Mouse (Mus musculus): ENCODE measurements around the gene Fcrl5. TPM values are rescaled to one million over a fixed set of nuclear protein-coding genes. Genes with fewer than 3 reads are reported as not detected.

Gene Fcrl5
- total and polyA plus RNA-seq, 3 experiments, result 3.8 to 19.2 (median 16.9) TPM

DNA sequence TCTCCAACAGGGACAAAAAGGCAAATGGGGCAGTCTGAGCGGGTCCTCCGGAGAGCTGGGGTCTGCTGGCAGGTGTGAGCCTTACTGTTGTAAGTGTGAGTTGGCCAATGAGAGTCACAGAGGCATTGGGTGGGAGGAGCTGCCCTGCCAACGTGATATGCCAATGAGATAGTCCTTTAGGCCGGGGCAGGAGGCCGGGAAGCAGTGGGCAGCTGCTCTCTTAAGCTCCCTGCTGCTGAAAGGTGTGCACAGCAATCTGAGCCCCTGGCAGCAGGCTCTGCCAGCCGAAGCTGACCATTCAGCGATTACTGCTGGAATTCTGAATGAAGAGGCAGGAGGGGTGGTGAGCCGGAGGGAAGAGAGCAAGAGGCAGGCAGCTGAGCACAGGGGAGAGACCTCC lies 105.1 kb downstream of the Fcrl5 start:
- in situ Hi-C loops (cut with MboI; ENCODE audit: low pct_ligation_motif_present, low pct_unique_long_range_greater_than_20kb, low sequenced_read_pairs) (no loop called here), dilution Hi-C loops (cut with MboI; ENCODE audit: extremely low pct_ligation_motif_present, extremely low pct_unique_long_range_greater_than_20kb, low sequenced_read_pairs) (no loop called here)
- Histone ChIP-seq H3K9ac (ENCODE audit: insufficient read depth, low read depth) (no peak overlapping the region), H3K36me3 (replicated peaks in 1 of 2; ENCODE audit: control insufficient read depth in 1 of 2, insufficient read depth in 1 of 2, low read length in 1 of 2) (peaks cover 22 to 72% of the 10 kb centered on the region in 2 experiments), H3K9me3 (replicated peaks; ENCODE audit: low read length) (no peaks in the 10 kb centered on the region), H3K4me3 (replicated peaks in 1 of 3; ENCODE audit: low read depth in 2 of 3, low read length in 2 of 3, poor library complexity in 1 of 3) (no peak overlapping the region), H3K79me2 (replicated peaks; ENCODE audit: control insufficient read depth, extremely low read depth, insufficient read depth, poor library complexity, severe bottlenecking) (no peaks in the 10 kb centered on the region; the same call in none of the 2 replicates), H3K27me3 (replicated peaks) (no peaks in the 10 kb centered on the region), H3K4me2 (ENCODE audit: insufficient read depth, low read depth, poor library complexity, severe bottlenecking) (no peak overlapping the region), H3K4me1 (ENCODE audit: control insufficient read depth in 1 of 2, insufficient read depth in 2 of 2) (peaks cover 28 to 59% of the 10 kb centered on the region in 2 experiments), H3K27ac (ENCODE audit: insufficient read depth, low read depth) (no peak overlapping the region)
- TF ChIP-seq RCOR1 (conservative IDR thresholded peaks at IDR 0.05; ENCODE audit: low read depth, low read length), result no peak
- no peak for TF ChIP-seq MAFK (IDR thresholded peaks at IDR 0.05; ENCODE audit: insufficient replicate concordance, low read length)
- TF ChIP-seq CHD2 (IDR thresholded peaks at IDR 0.05; ENCODE audit: low read length), result no peak
- no peak for TF ChIP-seq POLR2A (IDR thresholded peaks at IDR 0.05; ENCODE audit: low read depth, low read length)
- TF ChIP-seq IRF4 (IDR thresholded peaks at IDR 0.05; ENCODE audit: low read depth, low read length), result no peak
- TF ChIP-seq NELFE (IDR thresholded peaks at IDR 0.05; ENCODE audit: low read depth, low read length), result no peak
- no peak for TF ChIP-seq ZMIZ1 (IDR thresholded peaks at IDR 0.05; ENCODE audit: low read depth, low read length)
- TF ChIP-seq MEF2A (IDR thresholded peaks at IDR 0.05; ENCODE audit: borderline replicate concordance, low read depth, low read length), result no peak
- no peak for TF ChIP-seq E2F4 (IDR thresholded peaks at IDR 0.05; ENCODE audit: insufficient replicate concordance, low read depth, low read length)
- TF ChIP-seq MYC (IDR thresholded peaks at IDR 0.05; ENCODE audit: low read depth, low read length), result no peak
- TF ChIP-seq SIN3A (IDR thresholded peaks at IDR 0.05; ENCODE audit: low read length), result no peak
- TF ChIP-seq RAD21 (IDR thresholded peaks at IDR 0.05; ENCODE audit: low read depth, low read length), result no peak
- no peak for DNase-seq (ENCODE audit: extremely low read depth)

DNA sequence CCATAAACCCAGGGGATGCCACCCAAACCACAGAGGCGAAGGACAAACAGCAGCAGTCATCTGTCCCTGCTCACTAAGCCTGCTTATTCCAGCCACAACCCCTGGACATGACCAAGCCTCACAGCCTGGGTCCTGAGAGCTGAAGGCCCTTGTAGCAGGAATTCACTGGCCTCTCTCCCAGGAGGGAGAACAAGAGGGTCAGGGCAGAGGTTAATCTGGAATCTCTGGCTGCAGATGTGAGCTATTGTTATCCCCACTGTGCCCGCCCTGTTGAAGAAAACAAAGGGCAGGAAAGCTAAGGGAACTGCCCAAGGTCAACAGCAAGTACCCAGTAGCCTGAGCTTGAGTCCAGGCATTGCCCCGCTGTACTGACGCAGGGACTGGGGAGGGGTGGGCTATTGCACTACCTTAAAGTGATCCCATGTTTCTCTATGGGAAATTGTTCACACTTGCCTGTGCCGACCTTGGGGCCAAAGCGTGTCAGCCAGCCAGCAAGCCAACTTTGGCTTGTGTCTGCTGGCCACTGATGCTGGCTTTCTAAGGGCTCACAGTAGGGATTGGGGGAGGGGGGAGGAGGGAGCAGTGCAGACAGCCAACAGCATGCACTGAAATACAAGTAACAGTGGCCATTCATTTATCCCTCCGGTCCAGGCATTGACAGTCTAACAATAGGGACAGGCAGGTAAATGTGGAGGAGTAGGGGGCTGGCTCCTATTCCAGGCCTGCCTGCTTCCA lies 107.1 kb downstream of the Fcrl5 start:
- Histone ChIP-seq H3K79me2 (replicated peaks; ENCODE audit: control insufficient read depth, extremely low read depth, insufficient read depth, poor library complexity, severe bottlenecking) (no peaks in the 10 kb centered on the region; the same call in 1 of the 2 replicates), H3K9me3 (replicated peaks; ENCODE audit: low read length) (no peaks in the 10 kb centered on the region), H3K4me1 (ENCODE audit: control insufficient read depth in 1 of 2, insufficient read depth in 2 of 2) (peaks cover 19 to 40% of the 10 kb centered on the region in 2 experiments), H3K27me3 (replicated peaks) (no peaks in the 10 kb centered on the region), H3K36me3 (replicated peaks in 1 of 2; ENCODE audit: control insufficient read depth in 1 of 2, insufficient read depth in 1 of 2, low read length in 1 of 2) (peaks cover 8 to 53% of the 10 kb centered on the region in 2 experiments), H3K27ac (ENCODE audit: insufficient read depth, low read depth) (no peak overlapping the region), H3K9ac (ENCODE audit: insufficient read depth, low read depth) (no peak overlapping the region), H3K4me3 (replicated peaks in 1 of 3; ENCODE audit: low read depth in 2 of 3, low read length in 2 of 3, poor library complexity in 1 of 3) (no peak overlapping the region), H3K4me2 (ENCODE audit: insufficient read depth, low read depth, poor library complexity, severe bottlenecking) (no peak overlapping the region)
- dilution Hi-C loops (cut with MboI; ENCODE audit: extremely low pct_ligation_motif_present, extremely low pct_unique_long_range_greater_than_20kb, low sequenced_read_pairs), result no loop called here
- no peak for DNase-seq (ENCODE audit: extremely low read depth)
- in situ Hi-C loops (cut with MboI; ENCODE audit: low pct_ligation_motif_present, low pct_unique_long_range_greater_than_20kb, low sequenced_read_pairs), result no loop called here
- no peak for TF ChIP-seq UBTF (IDR thresholded peaks at IDR 0.05; ENCODE audit: low read depth, low read length)
- TF ChIP-seq ZC3H11A (IDR thresholded peaks at IDR 0.05; ENCODE audit: low read depth, low read length), result no peak
- TF ChIP-seq SIN3A (IDR thresholded peaks at IDR 0.05; ENCODE audit: low read length), result no peak
- TF ChIP-seq IRF4 (IDR thresholded peaks at IDR 0.05; ENCODE audit: low read depth, low read length), result no peak
- TF ChIP-seq EP300 (IDR thresholded peaks at IDR 0.05; ENCODE audit: low read length), result no peak
- no peak for TF ChIP-seq JUN (IDR thresholded peaks at IDR 0.05; ENCODE audit: insufficient read depth, low read depth, low read length)
- no peak for TF ChIP-seq SMC3 (IDR thresholded peaks at IDR 0.05; ENCODE audit: low read depth, low read length)

Data from CH12.LX (cell line).